Mouse (Mus musculus) cortical plate, adult 2 months (tissue): ENCODE measurements around the gene Mbnl1.

Experiments used
- CTCF ChIP-seq: fragments of 200-500 bp; IDR thresholded peaks from 2 replicates; pipeline ENCODE4 v1.5.1; 2011; ENCODE audit warnings: mild to moderate bottlenecking, control low read depth, low read length; ENCODE audit not compliant: insufficient read depth; ENCODE audit errors: extremely low read depth
- POLR2A ChIP-seq: fragments of 200-500 bp; IDR thresholded peaks from 2 replicates; pipeline ENCODE4 v1.6.1; 2011; ENCODE audit warnings: mild to moderate bottlenecking, low read length, control low read depth; ENCODE audit not compliant: insufficient read depth; ENCODE audit errors: extremely low read depth

GRCm38 (mm10) chr3:60620236-60620635 is 147.6 kb downstream of the Mbnl1 start:
- TF ChIP-seq POLR2A, result no peak
- no peak for TF ChIP-seq CTCF
